Mouse (Mus musculus): ENCODE data around the gene Pelp1. TPM values are rescaled to one million over a fixed set of nuclear protein-coding genes. Genes with fewer than 3 reads are reported as not detected.
A peak's percentile ranks its signal among the peaks of the same experiment; 100 is the strongest.
"Not testable (repeated sequence)": the region's sequence is repeated elsewhere in the genome, so short reads cannot be mapped to it uniquely, and the experiment has no call there.

Pelp1 gene
- total RNA-seq, 1 experiment = 77.5 TPM

- DNase-seq (ENCODE audit: low read depth, low spot score); in situ Hi-C loops (cut with MboI; ENCODE audit: low sequenced_read_pairs in 2 of 2, unreplicated experiment in 2 of 2); H3K27ac ChIP-seq (ENCODE audit: insufficient read depth, low read depth, low read length, poor library complexity, severe bottlenecking); H3K4me3 ChIP-seq (ENCODE audit: insufficient read depth in 1 of 2, low read depth in 1 of 2, low read length in 2 of 2, poor library complexity in 1 of 2, severe bottlenecking in 1 of 2); H3K36me3 ChIP-seq (ENCODE audit: control insufficient read depth, insufficient read depth, low read length, poor library complexity, severe bottlenecking); H3K9ac ChIP-seq (ENCODE audit: insufficient read depth, low read depth, low read length, poor library complexity, severe bottlenecking); H3K9me3 ChIP-seq (ENCODE audit: control insufficient read depth, insufficient read depth, low read depth, low read length); H3K4me1 ChIP-seq (ENCODE audit: control insufficient read depth in 2 of 2, insufficient read depth in 2 of 2, low read length in 2 of 2, poor library complexity in 1 of 2): not testable (repeated sequence)
- 0 out of 2 replicates have a peak, but pooled peaks have one; percentile 38 for TF ChIP-seq MAFK (IDR thresholded peaks at IDR 0.05; ENCODE audit: insufficient read depth, low read depth, low read length)
These were observed 16.8 kb upstream of the Pelp1 start for GRCm38 (mm10) chr11:70426598-70426997.

DNA sequence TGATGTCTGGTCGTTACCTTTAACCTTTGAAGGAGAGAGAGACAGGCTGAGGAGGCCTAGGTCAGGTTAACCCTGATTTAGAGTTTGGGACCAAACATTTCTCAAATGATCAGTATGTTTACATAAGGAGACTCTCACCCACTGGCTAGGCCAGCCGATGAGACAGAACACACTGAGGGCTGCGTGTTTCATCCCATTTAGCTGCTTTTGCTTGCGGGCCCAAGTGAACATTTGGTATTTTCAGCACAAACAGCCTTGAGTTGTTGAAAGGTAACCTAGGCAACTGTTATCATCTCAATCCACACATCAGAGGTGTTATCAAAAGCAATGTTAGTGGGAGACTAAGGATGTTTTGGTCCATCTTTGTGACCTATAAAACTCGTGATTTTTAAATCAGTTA is 9.7 kb upstream of the Pelp1 start:
- DNase-seq (ENCODE audit: low read depth, low spot score) = no peak
- Histone ChIP-seq H3K27ac (ENCODE audit: insufficient read depth, low read depth, low read length, poor library complexity, severe bottlenecking) (no peak overlapping the region), H3K9ac (ENCODE audit: insufficient read depth, low read depth, low read length, poor library complexity, severe bottlenecking) (no peak overlapping the region), H3K9me3 (ENCODE audit: control insufficient read depth, insufficient read depth, low read depth, low read length) (no peaks in the 10 kb centered on the region), H3K4me3 (ENCODE audit: insufficient read depth in 1 of 2, low read depth in 1 of 2, low read length in 2 of 2, poor library complexity in 1 of 2, severe bottlenecking in 1 of 2) (no peak overlapping the region), H3K36me3 (ENCODE audit: control insufficient read depth, insufficient read depth, low read length, poor library complexity, severe bottlenecking) (no peaks in the 10 kb centered on the region), H3K4me1 (ENCODE audit: control insufficient read depth in 2 of 2, insufficient read depth in 2 of 2, low read length in 2 of 2, poor library complexity in 1 of 2) (no peaks in the 10 kb centered on the region)
- no peak for TF ChIP-seq CHD2 (IDR thresholded peaks at IDR 0.05; ENCODE audit: low read depth, low read length)
- no peak for TF ChIP-seq HCFC1 (IDR thresholded peaks at IDR 0.05; ENCODE audit: borderline replicate concordance, insufficient read depth, low read length)
- TF ChIP-seq ZNF384 (IDR thresholded peaks at IDR 0.05; ENCODE audit: low read depth, low read length) = no peak
- TF ChIP-seq ZC3H11A (IDR thresholded peaks at IDR 0.05; ENCODE audit: borderline replicate concordance, low read depth, low read length) = no peak
- in situ Hi-C loops (cut with MboI; ENCODE audit: low sequenced_read_pairs in 2 of 2, unreplicated experiment in 2 of 2) = loop anchor here in 1 of 2 experiments (5.0 kb wide), 1 partner anchor 83 kb away; no protein-coding TSS in a partner anchor

GRCm38 (mm10) chr11:70418199-70418598 is 8.4 kb upstream of the Pelp1 start:
- in situ Hi-C loops (cut with MboI; ENCODE audit: low sequenced_read_pairs in 2 of 2, unreplicated experiment in 2 of 2) = loop anchor here in 1 of 2 experiments (5.0 kb wide), 1 partner anchor 84 kb away; no protein-coding TSS in a partner anchor
- DNase-seq (ENCODE audit: low read depth, low spot score) = no peak
- H3K36me3 ChIP-seq (ENCODE audit: control insufficient read depth, insufficient read depth, low read length, poor library complexity, severe bottlenecking) = no peaks in the 10 kb centered on the region
- H3K9me3 ChIP-seq (ENCODE audit: control insufficient read depth, insufficient read depth, low read depth, low read length) = no peaks in the 10 kb centered on the region
- H3K27ac ChIP-seq (ENCODE audit: insufficient read depth, low read depth, low read length, poor library complexity, severe bottlenecking) = no peak overlapping the region
- no peaks in the 10 kb centered on the region for H3K4me1 ChIP-seq (ENCODE audit: control insufficient read depth in 2 of 2, insufficient read depth in 2 of 2, low read length in 2 of 2, poor library complexity in 1 of 2)
- H3K9ac ChIP-seq (ENCODE audit: insufficient read depth, low read depth, low read length, poor library complexity, severe bottlenecking) = no peak overlapping the region
- H3K4me3 ChIP-seq (ENCODE audit: insufficient read depth in 1 of 2, low read depth in 1 of 2, low read length in 2 of 2, poor library complexity in 1 of 2, severe bottlenecking in 1 of 2) = no peak overlapping the region
- no peak for TF ChIP-seq ZC3H11A (IDR thresholded peaks at IDR 0.05; ENCODE audit: borderline replicate concordance, low read depth, low read length)
- no peak for TF ChIP-seq ZNF384 (IDR thresholded peaks at IDR 0.05; ENCODE audit: low read depth, low read length)
- no peak for TF ChIP-seq MAFK (IDR thresholded peaks at IDR 0.05; ENCODE audit: insufficient read depth, low read depth, low read length)
- no peak for TF ChIP-seq CHD2 (IDR thresholded peaks at IDR 0.05; ENCODE audit: low read depth, low read length)
- TF ChIP-seq HCFC1 (IDR thresholded peaks at IDR 0.05; ENCODE audit: borderline replicate concordance, insufficient read depth, low read length) = no peak

DNA sequence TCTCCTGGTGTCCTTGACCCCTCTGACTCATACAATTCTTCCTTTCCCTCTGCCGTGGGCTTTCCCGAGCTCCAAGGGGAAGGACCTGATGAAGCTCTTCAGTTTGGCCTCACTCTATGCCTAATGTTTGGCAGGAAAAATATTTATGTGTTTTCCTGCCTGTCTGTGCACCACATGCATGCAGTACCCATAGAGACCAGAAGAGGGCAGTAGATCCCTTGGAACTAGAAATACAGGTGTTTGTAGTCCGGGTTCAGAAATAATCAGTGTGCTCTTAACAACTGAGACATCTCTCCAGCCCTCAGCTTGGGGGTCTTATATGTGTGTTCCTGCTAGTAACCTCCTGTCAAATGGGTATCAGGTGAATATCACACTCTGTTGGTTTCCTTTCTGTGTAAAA is 4.1 kb upstream of the Pelp1 start:
- in situ Hi-C loops (cut with MboI; ENCODE audit: low sequenced_read_pairs in 2 of 2, unreplicated experiment in 2 of 2) = no loop called here
- H3K9ac ChIP-seq (ENCODE audit: insufficient read depth, low read depth, low read length, poor library complexity, severe bottlenecking) = no peak overlapping the region
- DNase-seq (ENCODE audit: low read depth, low spot score) = peak; percentile 84
- no peaks in the 10 kb centered on the region for H3K4me1 ChIP-seq (ENCODE audit: control insufficient read depth in 2 of 2, insufficient read depth in 2 of 2, low read length in 2 of 2, poor library complexity in 1 of 2)
- TF ChIP-seq MAFK (IDR thresholded peaks at IDR 0.05; ENCODE audit: insufficient read depth, low read depth, low read length) (no peak), ZC3H11A (IDR thresholded peaks at IDR 0.05; ENCODE audit: borderline replicate concordance, low read depth, low read length) (peak; percentile 74; the same call in 1 of the 2 replicates), HCFC1 (IDR thresholded peaks at IDR 0.05; ENCODE audit: borderline replicate concordance, insufficient read depth, low read length) (peak; percentile 19; the same call in 1 of the 2 replicates), ZNF384 (IDR thresholded peaks at IDR 0.05; ENCODE audit: low read depth, low read length) (no peak)
- no peak overlapping the region for H3K4me3 ChIP-seq (ENCODE audit: insufficient read depth in 1 of 2, low read depth in 1 of 2, low read length in 2 of 2, poor library complexity in 1 of 2, severe bottlenecking in 1 of 2)
- no peaks in the 10 kb centered on the region for H3K36me3 ChIP-seq (ENCODE audit: control insufficient read depth, insufficient read depth, low read length, poor library complexity, severe bottlenecking)
- H3K9me3 ChIP-seq (ENCODE audit: control insufficient read depth, insufficient read depth, low read depth, low read length) = no peaks in the 10 kb centered on the region
- no peak overlapping the region for H3K27ac ChIP-seq (ENCODE audit: insufficient read depth, low read depth, low read length, poor library complexity, severe bottlenecking)

- Histone ChIP-seq H3K9ac (ENCODE audit: insufficient read depth, low read depth, low read length, poor library complexity, severe bottlenecking) (no peak overlapping the region), H3K36me3 (ENCODE audit: control insufficient read depth, insufficient read depth, low read length, poor library complexity, severe bottlenecking) (peaks cover 4% of the 10 kb centered on the region; the same call in 1 of the 2 replicates), H3K4me1 (ENCODE audit: control insufficient read depth in 2 of 2, insufficient read depth in 2 of 2, low read length in 2 of 2, poor library complexity in 1 of 2) (peaks cover 3 to 7% of the 10 kb centered on the region in 2 experiments; a peak in 2 of 4 replicates), H3K9me3 (ENCODE audit: control insufficient read depth, insufficient read depth, low read depth, low read length) (no peaks in the 10 kb centered on the region), H3K4me3 (ENCODE audit: insufficient read depth in 1 of 2, low read depth in 1 of 2, low read length in 2 of 2, poor library complexity in 1 of 2, severe bottlenecking in 1 of 2) (no peak overlapping the region), H3K27ac (ENCODE audit: insufficient read depth, low read depth, low read length, poor library complexity, severe bottlenecking) (no peak overlapping the region)
- in situ Hi-C loops (cut with MboI; ENCODE audit: low sequenced_read_pairs in 2 of 2, unreplicated experiment in 2 of 2) = no loop called here
- DNase-seq (ENCODE audit: low read depth, low spot score) = no peak
- TF ChIP-seq ZC3H11A (IDR thresholded peaks at IDR 0.05; ENCODE audit: borderline replicate concordance, low read depth, low read length) = no peak
- no peak for TF ChIP-seq MAFK (IDR thresholded peaks at IDR 0.05; ENCODE audit: insufficient read depth, low read depth, low read length)
- no peak for TF ChIP-seq CHD2 (IDR thresholded peaks at IDR 0.05; ENCODE audit: low read depth, low read length)
- TF ChIP-seq ZNF384 (IDR thresholded peaks at IDR 0.05; ENCODE audit: low read depth, low read length) = no peak
- TF ChIP-seq HCFC1 (IDR thresholded peaks at IDR 0.05; ENCODE audit: borderline replicate concordance, insufficient read depth, low read length) = no peak
These were observed 2.8 kb upstream of the Pelp1 start for GRCm38 (mm10) chr11:70412591-70412990.
